Mouse (Mus musculus): ENCODE data around the gene Sh3pxd2b.

DNA sequence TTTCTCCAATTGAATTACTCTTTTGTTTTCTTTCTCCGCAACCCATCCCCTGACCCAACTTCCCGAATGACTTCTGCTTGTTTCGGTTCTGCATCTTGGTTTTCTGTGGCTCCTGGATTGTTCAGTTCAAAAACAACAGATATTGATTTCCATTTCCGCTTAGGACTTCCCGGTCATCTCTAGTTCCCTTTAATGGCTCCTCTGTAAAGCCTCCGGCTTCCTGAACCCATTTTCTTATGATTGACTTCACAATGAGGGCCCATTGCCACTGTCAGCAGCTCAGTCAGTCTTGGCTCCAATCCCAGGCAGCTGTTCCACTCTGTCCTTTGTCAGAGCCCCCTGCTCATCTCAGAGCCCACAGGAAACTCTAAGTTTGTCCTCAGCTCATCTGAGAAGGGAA, 16.5 kb upstream of the Sh3pxd2b start:
- TF ChIP-seq POLR2A (IDR thresholded peaks at IDR 0.05; ENCODE audit: borderline replicate concordance, extremely low read depth, low read depth, low read length) (no peak), CTCF (IDR thresholded peaks at IDR 0.05; ENCODE audit: insufficient read depth, low read length) (no peak)
